Mouse (Mus musculus) right cerebral cortex, postnatal 10 days (tissue): ENCODE data around the gene Pfdn5.
"Not testable (repeated sequence)": the region's sequence is repeated elsewhere in the genome, so short reads cannot be mapped to it uniquely, and the experiment has no call there.

Source experiments
- DNase-seq, 2 experiments: peaks; one replicate each; pipeline ENCODE4 v3.0.0; 2021; ENCODE audit warnings: low spot score in 2 of 2

Pfdn5 gene

DNA sequence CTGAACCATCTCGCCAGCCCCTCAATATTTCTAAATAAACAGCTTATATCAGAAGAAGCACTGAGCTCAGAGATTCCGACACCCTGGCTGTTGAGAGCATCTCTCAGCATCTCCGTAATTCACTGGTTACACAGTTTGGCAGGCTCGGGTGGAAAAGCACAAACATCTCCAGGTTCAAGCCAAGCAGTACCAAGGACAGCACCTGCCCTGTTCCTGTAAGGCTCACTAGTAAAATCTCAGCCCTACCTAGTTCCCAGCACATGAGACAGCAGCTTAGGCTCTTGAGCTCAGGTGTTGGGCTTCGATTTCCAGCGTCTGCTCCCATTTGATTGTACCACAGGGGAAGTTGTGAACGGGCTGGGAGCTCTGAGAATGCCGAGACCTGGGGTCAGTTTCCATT lies 9.3 kb downstream of the Pfdn5 start:
- no peak for DNase-seq

DNA sequence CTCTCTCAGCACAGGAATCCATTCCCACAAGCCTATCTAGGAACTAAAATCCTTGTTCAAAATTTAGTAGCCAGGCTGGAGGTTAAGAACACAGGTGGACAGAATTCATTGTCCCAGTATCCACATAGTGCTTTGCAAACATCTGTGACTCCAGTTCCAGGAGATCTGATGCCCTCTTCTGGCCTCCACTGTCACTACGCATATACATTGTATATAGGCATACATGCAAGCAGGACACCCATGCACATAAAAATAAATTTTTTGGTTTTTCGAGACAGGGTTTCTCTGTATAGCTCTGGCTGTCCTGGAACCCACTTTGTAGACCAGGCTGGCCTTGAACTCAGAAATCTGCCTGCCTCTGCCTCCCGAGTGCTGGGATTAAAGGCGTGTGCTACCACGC lies 10.0 kb downstream of the Pfdn5 start:
- not testable (repeated sequence) for DNase-seq

DNA sequence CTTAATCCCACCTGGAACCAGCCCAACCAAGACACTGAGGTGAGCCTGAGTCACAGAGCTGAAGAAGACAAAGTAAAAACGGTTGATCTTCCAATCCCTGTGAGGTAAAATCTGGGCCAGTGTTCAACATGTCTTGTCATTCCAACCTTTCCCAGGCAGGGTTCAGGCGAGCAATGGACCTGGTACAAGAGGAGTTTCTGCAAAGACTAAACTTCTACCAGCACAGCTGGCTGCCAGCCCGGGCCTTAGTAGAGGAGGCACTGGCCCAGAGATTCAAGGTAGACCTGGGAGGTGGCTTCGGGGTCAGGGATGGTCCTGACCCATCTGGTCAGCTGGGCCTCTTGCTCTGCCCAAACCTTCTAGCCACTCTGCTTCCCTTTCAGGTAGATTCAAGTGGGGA lies 11.0 kb downstream of the Pfdn5 start:
- no peak for DNase-seq

DNA sequence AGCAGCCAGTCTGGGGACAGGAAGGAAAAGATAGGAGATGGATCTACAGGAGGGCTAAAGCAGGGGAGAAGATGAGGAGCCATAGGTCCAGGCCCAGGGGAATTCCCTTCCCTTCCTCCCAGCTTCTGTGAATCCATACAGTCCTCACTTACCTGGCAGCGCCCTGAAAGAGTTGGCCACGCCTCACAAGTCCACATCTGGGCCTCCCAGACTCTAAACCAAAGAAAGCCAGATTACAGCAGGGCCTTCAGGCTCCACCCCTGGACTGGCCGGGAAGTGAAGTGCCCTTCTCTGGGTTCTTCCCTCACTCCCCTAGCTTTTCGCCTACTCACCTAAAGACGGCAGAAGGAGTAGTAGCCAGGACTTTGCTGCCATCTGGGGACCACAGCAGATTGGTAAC lies 13.7 kb downstream of the Pfdn5 start:
- no peak for DNase-seq

DNA sequence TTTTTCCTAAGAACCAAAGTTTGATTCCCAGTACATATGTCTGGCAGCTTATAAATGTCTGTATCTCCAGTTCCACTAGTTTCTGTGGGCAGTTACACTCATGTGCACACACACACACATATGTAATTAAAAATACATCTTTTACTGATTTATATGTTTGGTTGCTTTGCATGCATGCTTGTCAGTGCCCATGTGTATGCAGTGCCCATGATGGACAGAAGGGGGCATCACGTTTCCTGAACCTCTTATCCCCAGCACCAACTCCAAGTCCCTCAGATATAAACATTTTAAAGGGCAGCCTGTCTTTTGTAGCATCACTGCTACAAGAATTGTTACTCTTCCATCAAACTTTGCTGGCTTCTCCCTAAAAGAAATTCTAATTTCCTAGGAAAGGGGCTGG lies 15.7 kb downstream of the Pfdn5 start:
- no peak for DNase-seq

DNA sequence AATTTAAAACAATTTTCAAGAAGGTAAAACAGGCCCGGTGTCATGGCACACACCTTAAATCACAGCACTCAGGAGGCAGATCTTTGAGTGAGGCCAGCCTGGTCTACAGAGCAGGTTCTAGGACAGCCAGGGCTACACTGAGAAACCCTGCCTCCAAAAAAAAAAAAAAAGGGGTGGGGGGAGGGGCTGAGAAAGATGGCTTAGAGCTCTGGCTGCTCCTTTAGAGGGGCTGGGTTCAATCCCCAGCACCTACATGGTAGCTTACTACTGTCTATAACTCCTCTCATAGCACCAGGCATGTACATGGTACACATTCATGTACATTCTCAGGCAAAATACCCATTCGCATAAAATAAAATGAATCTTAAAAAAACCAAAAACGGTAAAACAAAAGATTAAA lies 18.6 kb downstream of the Pfdn5 start:
- DNase-seq: no peak

DNA sequence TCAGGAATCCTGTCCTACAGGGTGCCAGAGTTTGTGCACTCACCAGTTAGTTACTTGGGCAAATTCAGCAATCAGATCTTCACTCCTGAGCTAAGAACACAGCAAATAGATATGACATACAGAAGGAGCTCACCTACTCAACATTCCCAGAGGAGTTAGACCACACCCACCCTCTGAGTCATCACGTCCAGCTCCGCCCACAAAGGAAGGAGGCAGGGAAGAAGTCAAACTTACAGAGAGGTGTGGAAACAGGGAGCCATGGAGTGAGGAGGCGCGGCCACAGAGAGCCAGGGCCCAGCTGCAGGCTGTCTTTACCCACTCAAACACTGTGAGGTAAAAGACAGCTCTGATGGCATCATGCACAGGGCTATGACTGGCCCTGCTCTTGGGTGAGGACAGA lies 20.5 kb downstream of the Pfdn5 start:
- DNase-seq: no peak

DNA sequence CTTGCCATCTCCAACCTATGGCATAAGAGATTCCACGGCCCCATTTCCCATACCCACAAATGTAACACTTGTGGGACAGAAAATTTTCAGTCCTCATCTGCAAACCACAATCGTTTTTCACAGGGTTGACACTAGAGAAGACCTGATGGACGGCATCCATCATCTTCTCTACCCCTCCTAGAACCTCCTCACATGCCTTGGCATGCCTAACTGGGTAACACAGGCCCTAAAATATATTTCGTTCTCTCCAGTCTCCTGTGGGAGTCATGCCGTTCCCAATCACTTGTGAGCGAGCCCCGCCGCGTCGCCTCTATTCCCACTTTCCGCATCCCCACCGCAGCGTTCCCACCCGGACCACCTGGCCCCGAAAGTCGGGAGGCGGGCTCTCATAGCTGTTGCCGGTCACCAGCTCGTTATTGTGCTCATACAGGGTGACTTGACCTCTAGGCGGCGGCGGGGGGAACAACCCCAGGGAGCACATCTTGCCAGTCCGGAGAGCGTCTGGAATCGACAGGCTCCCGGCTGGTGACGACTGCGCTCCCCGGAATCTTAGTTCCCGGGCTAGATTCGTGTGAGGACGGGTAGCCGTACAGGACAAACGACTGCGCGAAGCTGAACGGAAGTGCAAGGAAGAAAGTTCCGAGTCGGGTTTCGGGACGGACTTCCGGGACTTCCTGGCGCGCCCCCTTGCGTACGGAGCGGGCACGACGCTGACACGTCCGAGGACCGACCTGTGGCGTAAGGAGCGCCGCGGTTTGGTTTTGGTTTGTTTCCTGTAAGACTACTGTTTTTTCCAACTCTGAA lies 24.4 kb downstream of the Pfdn5 start, which contains the start of gene Aaas:
Gene Aaas, minus strand, starts transcription at position 634 of the 804 bp plus-strand sequence.
- peak; percentile 97 for DNase-seq

DNA sequence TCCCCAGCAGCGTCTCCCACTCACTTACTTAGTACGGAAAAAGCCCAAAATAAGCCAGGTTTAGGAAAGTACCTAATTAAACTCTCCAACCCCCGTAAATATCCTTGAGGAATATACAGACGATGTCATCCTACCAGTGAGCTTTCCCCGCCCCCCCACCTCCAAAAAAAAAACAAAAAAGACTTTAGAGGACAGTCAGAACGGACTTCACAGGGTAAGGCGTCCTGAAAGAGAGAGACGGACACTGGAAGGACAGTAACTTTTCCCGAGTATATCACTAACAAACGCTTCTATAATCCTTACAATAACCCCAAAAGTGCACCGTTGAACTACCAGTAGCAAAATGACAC lies 25.0 kb downstream of the Pfdn5 start:
- no peak for DNase-seq

DNA sequence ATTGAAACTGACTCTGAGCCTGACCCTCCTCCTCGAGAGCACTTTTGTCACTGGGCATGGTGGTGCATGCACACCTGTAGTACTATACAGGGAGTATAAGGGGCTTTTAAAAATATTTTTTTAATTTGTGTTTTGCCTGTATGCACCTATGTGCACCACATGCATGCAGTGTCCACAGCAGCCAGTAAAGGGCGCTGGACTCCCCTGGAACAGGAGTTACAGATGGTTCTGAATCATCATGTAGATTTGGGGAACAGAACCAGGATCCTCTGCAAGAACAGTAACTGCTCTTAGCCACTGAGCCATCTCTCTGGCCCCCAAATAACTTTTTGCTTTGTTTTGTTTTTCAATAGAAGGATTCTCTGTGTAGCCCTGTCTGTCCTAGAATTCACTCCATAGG lies 26.3 kb downstream of the Pfdn5 start:
- DNase-seq: no peak

DNA sequence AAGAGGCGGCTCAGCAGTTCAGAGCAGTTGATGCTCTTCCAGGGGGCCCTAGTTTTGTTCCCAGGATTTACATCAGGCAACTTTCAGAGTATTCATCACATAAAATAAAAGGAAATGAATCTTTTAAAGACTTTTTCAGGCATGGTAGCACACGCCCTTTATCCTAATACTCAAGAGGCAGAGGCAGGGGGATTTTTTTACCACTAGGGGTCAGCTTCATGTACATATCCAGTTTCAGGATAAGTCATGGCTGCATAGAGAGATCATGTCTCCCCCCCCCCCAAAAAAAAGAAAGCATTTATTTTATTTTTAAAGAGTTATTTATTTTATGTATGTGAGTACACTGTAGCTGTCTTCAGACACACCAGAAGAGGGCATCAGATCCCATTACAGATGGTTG lies 28.1 kb downstream of the Pfdn5 start:
- no peak for DNase-seq

DNA sequence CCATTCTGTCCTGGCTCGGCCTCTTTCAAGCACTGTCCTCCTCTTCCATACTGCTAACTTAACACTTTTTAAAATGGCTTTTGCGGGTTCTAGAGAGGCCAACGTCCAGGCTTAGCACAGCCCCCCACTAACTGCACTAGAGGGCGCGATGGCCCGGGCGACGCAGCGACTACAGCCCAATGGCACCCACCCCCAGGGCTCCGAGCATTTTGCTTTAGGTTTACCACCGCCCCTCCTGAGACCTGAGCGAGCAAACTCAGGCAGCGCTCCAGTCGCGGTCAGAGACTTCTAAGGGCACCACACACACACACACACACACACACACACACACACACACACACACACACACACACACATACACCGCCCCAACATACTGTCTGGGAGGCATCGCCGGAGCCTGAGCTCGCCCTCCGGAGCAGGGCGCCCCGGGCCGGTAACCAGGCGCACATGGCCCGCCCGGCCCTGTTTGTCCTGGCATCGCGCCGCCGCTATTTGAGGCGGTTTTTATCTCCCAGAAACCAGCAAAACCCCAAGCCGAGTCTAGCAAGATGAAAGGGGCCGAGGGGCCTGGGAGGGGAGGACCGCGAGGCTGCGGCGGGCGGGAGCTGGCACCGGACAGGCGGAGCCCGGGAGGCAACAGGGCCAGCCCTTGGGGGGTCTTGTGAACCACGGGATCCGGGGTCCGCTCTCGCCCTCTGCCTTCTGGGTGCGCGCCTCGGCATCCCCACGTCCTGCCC lies 29.4 kb downstream of the Pfdn5 start:
- peak; percentile 50 to 59 for DNase-seq

DNA sequence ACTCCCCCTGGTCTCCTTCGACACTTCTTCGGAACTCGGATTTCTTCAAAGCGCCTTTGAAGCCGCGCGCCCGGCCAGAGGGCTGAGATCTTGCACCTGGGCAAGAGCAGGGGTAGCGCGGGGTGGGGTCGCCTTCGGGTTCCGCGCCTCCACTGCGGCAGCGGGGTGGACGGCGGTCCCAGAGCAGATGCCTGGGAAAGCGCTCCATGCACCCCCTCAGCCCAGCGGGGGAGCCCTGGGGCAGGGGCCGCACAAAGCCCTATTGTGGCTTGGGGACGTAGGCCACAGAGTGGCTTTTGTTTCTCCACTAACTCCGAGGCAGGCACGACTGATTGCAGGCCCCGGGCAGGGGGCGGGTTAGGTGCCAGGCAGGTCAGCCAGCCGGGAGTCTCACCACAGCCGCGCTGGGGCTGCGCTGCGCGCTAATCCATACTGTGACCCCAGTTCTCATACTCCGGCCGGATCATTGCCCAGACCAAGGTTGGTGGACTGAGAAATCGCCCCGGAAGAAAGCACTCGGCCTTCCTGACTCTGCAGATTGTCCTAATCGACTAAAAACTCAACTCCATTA lies 30.0 kb downstream of the Pfdn5 start:
- DNase-seq: peak in 1 of 2 experiments; percentile 51

DNA sequence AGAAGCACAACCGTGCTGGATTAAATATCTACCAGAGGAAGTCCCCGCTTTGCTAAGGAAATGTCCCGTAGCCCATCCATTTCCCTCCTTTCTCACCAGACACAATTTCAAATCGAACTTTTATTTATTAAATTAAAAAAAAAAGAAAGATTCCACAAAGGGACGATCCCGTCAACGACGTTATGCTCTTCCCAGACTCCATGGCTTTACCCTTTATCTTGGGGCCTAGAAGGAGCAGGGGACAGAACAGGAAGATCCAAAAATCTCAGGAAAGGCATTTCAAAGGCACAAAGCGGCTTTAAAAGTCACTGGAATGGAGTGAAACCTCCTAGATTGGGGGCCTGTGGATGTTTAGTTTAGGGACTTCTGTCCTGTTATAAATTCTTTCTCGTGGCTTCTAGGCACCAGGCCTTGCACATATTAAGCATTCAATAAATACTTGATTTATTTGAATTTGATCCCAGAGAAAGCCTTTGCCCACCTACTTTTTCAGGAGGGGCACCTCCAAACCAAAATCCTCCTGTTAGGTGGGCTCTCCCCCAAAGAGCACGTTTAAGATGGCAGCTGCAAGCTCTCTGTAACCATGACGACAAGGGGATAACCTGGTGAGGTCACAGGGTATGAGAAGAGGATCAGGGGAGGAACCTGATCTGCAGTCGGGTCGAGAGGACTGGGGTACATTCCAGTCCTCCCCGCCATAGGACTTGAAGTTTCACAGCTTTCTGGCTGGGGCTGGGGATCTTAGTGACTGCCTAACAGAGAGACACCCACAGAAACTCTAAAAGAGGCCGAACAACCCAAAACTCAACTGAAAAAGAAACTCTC lies 30.8 kb downstream of the Pfdn5 start:
- DNase-seq: no peak

DNA sequence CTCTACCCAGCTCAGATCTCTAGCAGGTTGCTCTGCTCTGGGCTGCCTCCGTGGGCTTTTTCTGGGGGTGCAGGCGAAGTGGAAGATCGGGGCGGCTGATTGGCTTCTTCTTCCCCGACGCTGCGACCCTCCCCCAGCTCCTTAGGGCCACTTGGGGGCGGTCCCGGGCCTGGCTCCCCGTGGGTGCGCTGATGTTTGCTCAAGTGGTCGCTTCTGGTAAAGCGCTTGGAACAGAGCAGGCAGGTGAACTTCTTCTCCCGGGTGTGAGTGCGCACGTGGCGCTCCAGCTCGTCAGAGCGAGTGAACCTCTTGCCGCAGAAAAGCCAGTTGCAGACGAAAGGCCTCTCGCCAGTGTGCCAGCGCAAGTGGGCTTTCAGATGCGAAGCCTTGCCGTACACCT lies 32.2 kb downstream of the Pfdn5 start:
- DNase-seq: no peak

DNA sequence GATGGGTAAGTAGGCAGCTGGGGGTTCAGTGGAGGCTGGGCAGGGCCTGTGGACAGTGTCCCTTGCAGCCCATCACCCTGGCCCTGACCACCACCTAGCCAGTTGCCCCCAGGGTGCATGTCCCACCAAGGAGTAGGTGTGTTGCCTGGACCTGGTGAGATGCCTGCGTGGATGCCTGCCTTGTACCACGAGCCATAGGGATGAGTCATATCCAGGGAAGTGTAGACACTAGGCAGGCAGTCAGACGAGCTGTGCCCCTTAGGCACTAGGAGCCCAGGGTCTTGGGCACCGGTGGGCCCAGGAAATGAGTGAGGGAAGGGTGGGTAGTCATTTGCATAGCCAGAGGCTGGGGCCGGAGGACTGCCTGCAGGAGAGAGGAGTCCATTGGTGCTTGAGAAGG lies 32.9 kb downstream of the Pfdn5 start:
- no peak for DNase-seq

DNA sequence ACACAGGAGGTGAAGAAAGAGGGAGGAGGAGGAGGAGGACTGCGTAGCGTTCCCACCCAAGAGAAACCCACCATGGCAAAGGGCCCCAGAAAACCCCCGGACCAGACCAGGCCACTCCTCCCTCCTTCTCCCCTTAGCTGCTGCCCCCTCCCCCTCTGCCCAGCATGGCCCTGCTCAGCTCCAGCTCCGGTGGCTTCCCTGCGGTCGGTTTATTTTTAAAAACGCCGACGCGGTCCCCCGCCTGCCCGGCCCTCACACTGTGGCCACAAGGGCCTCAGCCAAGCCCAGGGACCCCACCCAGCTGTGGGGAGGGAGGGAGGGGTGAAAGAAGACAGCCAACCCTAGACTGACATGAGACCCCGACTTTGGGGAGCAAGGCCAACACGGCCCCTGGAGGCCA lies 36.7 kb downstream of the Pfdn5 start:
- DNase-seq: no peak

DNA sequence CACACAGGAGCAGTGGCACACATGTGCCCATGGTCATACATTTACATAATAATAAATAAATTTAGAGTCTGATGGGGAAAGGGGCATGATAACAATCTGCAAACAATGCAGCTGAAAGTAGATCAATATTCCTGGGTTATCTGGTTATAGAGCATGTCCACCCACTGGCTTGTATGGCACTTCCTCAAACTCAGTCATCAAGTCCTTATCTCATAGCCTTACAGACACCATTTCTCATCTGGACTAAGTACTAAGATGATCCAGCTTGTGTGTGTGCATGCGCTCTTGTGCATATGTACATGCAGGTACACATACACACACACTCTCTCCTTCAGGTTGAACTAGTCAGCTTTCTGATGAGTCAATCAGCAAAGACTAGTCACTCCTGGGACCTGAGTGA lies 38.8 kb downstream of the Pfdn5 start:
- DNase-seq: no peak

DNA sequence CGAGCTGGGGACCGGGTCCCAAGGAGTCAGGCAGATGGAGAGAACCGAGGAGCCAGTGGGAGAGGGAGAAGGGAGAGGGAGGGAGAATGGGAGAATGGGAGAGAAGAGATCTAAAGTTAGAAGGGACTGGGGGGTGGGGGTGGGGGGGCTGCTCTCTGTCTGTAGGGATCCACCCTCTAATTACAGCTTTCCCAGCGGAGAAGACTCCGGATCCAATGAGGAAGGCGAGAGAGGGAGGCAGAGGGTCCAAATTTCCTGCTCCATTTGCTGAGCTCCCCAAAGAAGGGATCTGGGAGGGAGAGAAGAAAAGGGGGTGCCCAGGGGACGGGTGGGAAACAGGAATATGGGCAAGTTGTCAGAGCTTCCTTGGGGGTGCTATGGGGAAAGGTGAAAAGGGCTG lies 40.3 kb downstream of the Pfdn5 start:
- DNase-seq: no peak

DNA sequence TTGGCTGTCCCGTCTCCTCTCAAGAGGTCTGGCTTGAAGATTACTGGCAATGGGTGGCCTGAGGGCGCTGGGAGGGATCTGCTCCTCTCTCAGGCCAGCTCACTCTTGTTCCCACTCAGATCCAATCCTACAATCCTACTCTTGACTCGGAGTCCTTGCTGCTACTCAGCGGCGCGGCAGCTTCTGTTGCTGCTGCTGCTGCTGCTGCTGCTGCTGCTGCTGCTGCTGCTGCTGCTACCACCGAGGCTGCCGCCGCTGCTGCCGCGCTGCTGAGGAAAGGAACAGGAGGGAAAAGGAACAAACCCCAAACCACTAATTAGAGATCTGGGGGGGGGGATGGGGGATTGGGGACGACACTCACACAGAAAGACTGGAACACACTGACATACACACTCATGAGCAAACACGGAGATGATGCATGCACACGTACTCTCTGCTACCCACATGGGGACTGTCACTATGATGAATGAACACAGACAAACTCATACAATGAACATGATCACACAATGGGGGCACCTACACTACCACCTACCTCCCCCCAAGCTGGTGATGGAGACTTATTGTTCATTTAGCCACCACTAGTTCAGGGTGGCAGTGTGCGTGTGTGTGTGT lies 40.9 kb downstream of the Pfdn5 start, which contains the start of gene Sp7:
Gene Sp7, minus strand, starts transcription at position 450 of the 612 bp plus-strand sequence.
- no peak for DNase-seq

DNA sequence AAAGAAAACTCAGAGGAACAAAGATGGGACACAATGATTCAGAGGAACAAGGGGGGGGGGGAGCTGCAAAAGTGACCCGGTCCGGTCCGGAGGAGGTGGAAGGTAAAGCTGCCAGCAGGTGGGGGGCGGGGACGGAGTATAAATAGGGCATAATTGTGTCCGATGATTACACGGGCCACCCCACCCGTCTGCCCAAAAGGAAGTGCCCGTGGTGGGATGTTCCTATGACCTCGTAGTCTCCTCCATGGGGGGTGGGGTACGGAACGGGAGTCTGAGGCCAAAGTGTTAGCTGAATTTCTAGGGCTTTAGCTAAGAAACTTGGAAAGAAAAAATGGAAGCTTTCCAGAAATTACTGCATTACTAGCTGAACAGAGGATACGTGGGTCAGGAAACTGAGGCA lies 44.1 kb downstream of the Pfdn5 start:
- DNase-seq: no peak

DNA sequence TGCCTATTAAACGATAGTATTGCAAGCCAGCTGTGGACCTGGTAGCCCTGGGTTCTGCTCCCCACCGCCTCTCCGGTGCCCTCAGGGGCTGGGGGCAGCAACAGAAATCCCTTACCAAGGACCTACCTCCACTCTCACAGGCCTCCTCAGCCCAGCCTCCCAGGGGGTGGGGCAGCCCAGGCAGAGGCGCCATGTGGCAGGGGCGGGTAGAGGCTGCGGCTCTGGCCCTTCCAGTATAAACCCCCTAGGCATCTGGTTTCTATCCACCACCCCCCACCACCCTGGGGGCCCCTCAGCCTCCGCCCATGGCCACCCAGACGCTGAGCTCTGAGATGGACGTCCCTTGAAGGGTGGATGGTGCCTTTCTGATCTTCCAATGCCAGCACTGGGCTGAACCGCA lies 44.8 kb downstream of the Pfdn5 start:
- DNase-seq: no peak
